Mouse (Mus musculus): ENCODE results near the gene Gm10135. TPM values are rescaled to one million over a fixed set of nuclear protein-coding genes. Genes with fewer than 3 reads are reported as not detected.
"Not testable (repeated sequence)": the region's sequence is repeated elsewhere in the genome, so short reads cannot be mapped to it uniquely, and the experiment has no call there.

Gm10135 gene
- polyA plus RNA-seq (2015; fragmentation: Nextera tagmentation; extraction: Ambion mirVana): not detected in 2 replicates

- no peak for DNase-seq (ENCODE audit: low spot score)
Measured at GRCm38 (mm10) chr5:72974602-72975001, at the start of gene Gm10135. Gene Gm10135 (minus strand): TSS chr5:72974702.

GRCm38 (mm10) chr5:73023801-73024200 lies 49.3 kb upstream of the Gm10135 start:
- DNase-seq (ENCODE audit: low spot score): no peak

GRCm38 (mm10) chr5:73014745-73015144 lies 40.2 kb upstream of the Gm10135 start:
- no peak for DNase-seq (ENCODE audit: low spot score)

- DNase-seq (ENCODE audit: low spot score): not testable (repeated sequence)
Measured at GRCm38 (mm10) chr5:73013611-73014287, 39.2 kb upstream of the Gm10135 start.

GRCm38 (mm10) chr5:73012884-73013610 lies 38.5 kb upstream of the Gm10135 start:
- not testable (repeated sequence) for DNase-seq (ENCODE audit: low spot score)

- DNase-seq (ENCODE audit: low spot score): not testable (repeated sequence)
Measured at GRCm38 (mm10) chr5:73011806-73012205, 37.3 kb upstream of the Gm10135 start.

- not testable (repeated sequence) for DNase-seq (ENCODE audit: low spot score)
Measured at GRCm38 (mm10) chr5:73008230-73008629, 33.7 kb upstream of the Gm10135 start.

- DNase-seq (ENCODE audit: low spot score): no peak
Measured at GRCm38 (mm10) chr5:73007582-73007959, 33.1 kb upstream of the Gm10135 start.

- no peak for DNase-seq (ENCODE audit: low spot score)
Measured at GRCm38 (mm10) chr5:73006784-73007581, 32.5 kb upstream of the Gm10135 start, which contains the start of gene Slc10a4. Gene Slc10a4 (plus strand): TSS chr5:73006883.

- no peak for DNase-seq (ENCODE audit: low spot score)
Measured at GRCm38 (mm10) chr5:73004046-73004445, 29.5 kb upstream of the Gm10135 start.

- not testable (repeated sequence) for DNase-seq (ENCODE audit: low spot score)
Measured at GRCm38 (mm10) chr5:72998546-72998945, 24.0 kb upstream of the Gm10135 start.

- DNase-seq (ENCODE audit: low spot score): no peak
Measured at GRCm38 (mm10) chr5:72995379-72995778, 20.9 kb upstream of the Gm10135 start.

- no peak for DNase-seq (ENCODE audit: low spot score)
Measured at GRCm38 (mm10) chr5:72994928-72995327, 20.4 kb upstream of the Gm10135 start.

GRCm38 (mm10) chr5:72994424-72994823 lies 19.9 kb upstream of the Gm10135 start:
- DNase-seq (ENCODE audit: low spot score): no peak

- no peak for DNase-seq (ENCODE audit: low spot score)
Measured at GRCm38 (mm10) chr5:72992474-72992873, 18.0 kb upstream of the Gm10135 start.

GRCm38 (mm10) chr5:72989756-72990155 lies 15.3 kb upstream of the Gm10135 start:
- DNase-seq (ENCODE audit: low spot score): no peak

GRCm38 (mm10) chr5:72987786-72988185 lies 13.3 kb upstream of the Gm10135 start:
- DNase-seq (ENCODE audit: low spot score): no peak

- peak; percentile 58 for DNase-seq (ENCODE audit: low spot score)
Measured at GRCm38 (mm10) chr5:72984091-72984490, 9.6 kb upstream of the Gm10135 start.

- DNase-seq (ENCODE audit: low spot score): no peak
Measured at GRCm38 (mm10) chr5:72976539-72976938, 2.0 kb upstream of the Gm10135 start.

GRCm38 (mm10) chr5:72975996-72976395 lies 1.5 kb upstream of the Gm10135 start:
- no peak for DNase-seq (ENCODE audit: low spot score)

- no peak for DNase-seq (ENCODE audit: low spot score)
Measured at GRCm38 (mm10) chr5:72972934-72973333, 1.6 kb downstream of the Gm10135 start.

- DNase-seq (ENCODE audit: low spot score): no peak
Measured at GRCm38 (mm10) chr5:72972435-72972834, 2.1 kb downstream of the Gm10135 start.

Measured in thymus, postnatal 0 days (tissue).